Mouse (Mus musculus): Measurements from ENCODE around the gene Kcnn3.

Gene Kcnn3

GRCm38 (mm10) chr3:89565371-89565770 is 45.4 kb downstream of the Kcnn3 start:
- DNase-seq (ENCODE audit: low read depth, low spot score) = no peak

- no peak for DNase-seq (ENCODE audit: low read depth, low spot score)
Measured at GRCm38 (mm10) chr3:89569058-89569457, 49.1 kb downstream of the Kcnn3 start.

- no peak for DNase-seq (ENCODE audit: low read depth, low spot score)
Measured at GRCm38 (mm10) chr3:89569707-89570324, 49.9 kb downstream of the Kcnn3 start.

- DNase-seq (ENCODE audit: low read depth, low spot score) = no peak
Measured at GRCm38 (mm10) chr3:89570362-89570761, 50.4 kb downstream of the Kcnn3 start.

- DNase-seq (ENCODE audit: low read depth, low spot score) = no peak
Measured at GRCm38 (mm10) chr3:89574260-89574659, 54.3 kb downstream of the Kcnn3 start.

- DNase-seq (ENCODE audit: low read depth, low spot score) = no peak
Measured at GRCm38 (mm10) chr3:89576381-89576780, 56.4 kb downstream of the Kcnn3 start.

GRCm38 (mm10) chr3:89577154-89577553 is 57.2 kb downstream of the Kcnn3 start:
- no peak for DNase-seq (ENCODE audit: low read depth, low spot score)

GRCm38 (mm10) chr3:89578083-89578482 is 58.1 kb downstream of the Kcnn3 start:
- no peak for DNase-seq (ENCODE audit: low read depth, low spot score)

GRCm38 (mm10) chr3:89578803-89579202 is 58.8 kb downstream of the Kcnn3 start:
- DNase-seq (ENCODE audit: low read depth, low spot score) = no peak

GRCm38 (mm10) chr3:89584254-89584653 is 64.3 kb downstream of the Kcnn3 start:
- no peak for DNase-seq (ENCODE audit: low read depth, low spot score)

GRCm38 (mm10) chr3:89588436-89588835 is 68.5 kb downstream of the Kcnn3 start:
- no peak for DNase-seq (ENCODE audit: low read depth, low spot score)

- DNase-seq (ENCODE audit: low read depth, low spot score) = no peak
Measured at GRCm38 (mm10) chr3:89589321-89589720, 69.4 kb downstream of the Kcnn3 start.

- no peak for DNase-seq (ENCODE audit: low read depth, low spot score)
Measured at GRCm38 (mm10) chr3:89590386-89590785, 70.4 kb downstream of the Kcnn3 start.

GRCm38 (mm10) chr3:89591461-89591860 is 71.5 kb downstream of the Kcnn3 start:
- DNase-seq (ENCODE audit: low read depth, low spot score) = no peak

- no peak for DNase-seq (ENCODE audit: low read depth, low spot score)
Measured at GRCm38 (mm10) chr3:89592809-89593208, 72.8 kb downstream of the Kcnn3 start.

GRCm38 (mm10) chr3:89593524-89593923 is 73.6 kb downstream of the Kcnn3 start:
- no peak for DNase-seq (ENCODE audit: low read depth, low spot score)

- DNase-seq (ENCODE audit: low read depth, low spot score) = no peak
Measured at GRCm38 (mm10) chr3:89598361-89598760, 78.4 kb downstream of the Kcnn3 start.

- DNase-seq (ENCODE audit: low read depth, low spot score) = no peak
Measured at GRCm38 (mm10) chr3:89598967-89599366, 79.0 kb downstream of the Kcnn3 start.

GRCm38 (mm10) chr3:89601060-89601459 is 81.1 kb downstream of the Kcnn3 start:
- no peak for DNase-seq (ENCODE audit: low read depth, low spot score)

- no peak for DNase-seq (ENCODE audit: low read depth, low spot score)
Measured at GRCm38 (mm10) chr3:89603300-89603699, 83.3 kb downstream of the Kcnn3 start.

- DNase-seq (ENCODE audit: low read depth, low spot score) = no peak
Measured at GRCm38 (mm10) chr3:89605235-89605634, 85.3 kb downstream of the Kcnn3 start.

- peak; percentile 56 for DNase-seq (ENCODE audit: low read depth, low spot score)
Measured at GRCm38 (mm10) chr3:89607327-89607726, 87.4 kb downstream of the Kcnn3 start.

- no peak for DNase-seq (ENCODE audit: low read depth, low spot score)
Measured at GRCm38 (mm10) chr3:89612048-89612447, 92.1 kb downstream of the Kcnn3 start.

Measured in retina, postnatal 7 days (tissue).